Mouse (Mus musculus) testis, adult 2 months (tissue): ENCODE results near the gene Ppp2r1b.

Source experiments
- CTCF ChIP-seq: fragments of 200-500 bp; IDR thresholded peaks from 2 replicates; pipeline ENCODE4 v1.5.1; 2012; ENCODE audit warnings: low read depth, mild to moderate bottlenecking, inconsistent platforms, low read length, moderate library complexity; ENCODE audit not compliant: control insufficient read depth, insufficient read depth, insufficient replicate concordance
- POLR2A ChIP-seq: fragments of 200-500 bp; IDR thresholded peaks from 2 replicates; pipeline ENCODE4 v1.6.1; 2012; ENCODE audit warnings: low read depth, mild to moderate bottlenecking, inconsistent platforms, low read length, moderate library complexity; ENCODE audit not compliant: control insufficient read depth

- TF ChIP-seq CTCF (no peak), POLR2A (no peak)
Measured at GRCm38 (mm10) chr9:50868182-50868581, 23.1 kb downstream of the Ppp2r1b start.
